Mouse (Mus musculus) bone marrow macrophage, adult 2 months (primary cell): Measurements from ENCODE around the gene Galnt12. TPM values are rescaled to one million over a fixed set of nuclear protein-coding genes. Genes with fewer than 3 reads are reported as not detected.

Experiments
- H3K27ac ChIP-seq: 2 replicates; pipeline ENCODE4 v1.5.1; 2012; ENCODE audit warnings: low read depth, low read length; ENCODE audit not compliant: insufficient read depth
- H3K4me1 ChIP-seq: 2 replicates; pipeline ENCODE4 v1.6.1; 2012; ENCODE audit warnings: low read length; ENCODE audit not compliant: control insufficient read depth, insufficient read depth
- H3K4me3 ChIP-seq: 2 replicates; pipeline ENCODE4 v1.5.1; 2012; ENCODE audit warnings: mild to moderate bottlenecking, low read length, moderate library complexity; ENCODE audit not compliant: insufficient read depth
- CTCF ChIP-seq: IDR thresholded peaks from 2 replicates; pipeline ENCODE4 v1.5.1; 2012; ENCODE audit warnings: low read depth, mild to moderate bottlenecking, low read length, moderate library complexity
- POLR2A ChIP-seq: IDR thresholded peaks from 2 replicates; pipeline ENCODE4 v1.6.1; 2012; ENCODE audit warnings: mild to moderate bottlenecking, low read depth, low read length, borderline replicate concordance
- polyA plus RNA-seq: library from polyadenylated mRNA; stranded (reverse); fragments of >200 nt; gene quantifications from 2 replicates; pipeline ENCODE4 v1.2.4, GENCODE M21; 2012; ENCODE audit not compliant: missing spikeins, insufficient read depth, insufficient read length

Gene Galnt12
- polyA plus RNA-seq, 1 experiment, result 10.0 TPM

- H3K27ac ChIP-seq, result no peak within 1 kb of the TSS
- peak within 1 kb of the TSS; percentile 72 for H3K4me3 ChIP-seq
- TF ChIP-seq CTCF (no peak), POLR2A (no peak)
- 0 out of 2 replicates have a peak, but pooled peaks cover 4% of the 10 kb centered on the region for H3K4me1 ChIP-seq
These were observed 34.8 kb upstream of the Galnt12 start, which contains the start of gene Anks6 for GRCm38 (mm10) chr4:47056791-47057509. Gene Anks6, minus strand, starts transcription at chr4:47057427.

- no peak for TF ChIP-seq CTCF
- TF ChIP-seq POLR2A, result no peak
- Histone ChIP-seq H3K27ac (no peak overlapping the region), H3K4me1 (0 out of 2 replicates have a peak, but pooled peaks cover 4% of the 10 kb centered on the region), H3K4me3 (peak overlapping the region; percentile 72)
These were observed 34.0 kb upstream of the Galnt12 start for GRCm38 (mm10) chr4:47057510-47058325.

GRCm38 (mm10) chr4:47060900-47061299, 30.8 kb upstream of the Galnt12 start:
- Histone ChIP-seq H3K27ac (no peak overlapping the region), H3K4me3 (no peak overlapping the region), H3K4me1 (peaks cover 11% of the 10 kb centered on the region)
- no peak for TF ChIP-seq POLR2A
- no peak for TF ChIP-seq CTCF

- H3K4me1 ChIP-seq, result peaks cover 19% of the 10 kb centered on the region
- TF ChIP-seq CTCF (no peak), POLR2A (no peak)
- no peak overlapping the region for H3K27ac ChIP-seq
- no peak overlapping the region for H3K4me3 ChIP-seq
These were observed 16.7 kb upstream of the Galnt12 start for GRCm38 (mm10) chr4:47075054-47075453.

- peak overlapping the region; percentile 96 for H3K27ac ChIP-seq
- peaks cover 28% of the 10 kb centered on the region for H3K4me1 ChIP-seq
- H3K4me3 ChIP-seq, result peak overlapping the region; percentile 55
- TF ChIP-seq CTCF (no peak), POLR2A (no peak)
These were observed 11.6 kb upstream of the Galnt12 start for GRCm38 (mm10) chr4:47079997-47080646.

GRCm38 (mm10) chr4:47080647-47081010, 11.1 kb upstream of the Galnt12 start:
- Histone ChIP-seq H3K4me3 (peak overlapping the region; percentile 55), H3K27ac (peak overlapping the region; percentile 96), H3K4me1 (peaks cover 24% of the 10 kb centered on the region)
- no peak for TF ChIP-seq POLR2A
- no peak for TF ChIP-seq CTCF

GRCm38 (mm10) chr4:47083824-47084223, 7.9 kb upstream of the Galnt12 start:
- no peak overlapping the region for H3K4me3 ChIP-seq
- no peak overlapping the region for H3K27ac ChIP-seq
- peaks cover 19% of the 10 kb centered on the region for H3K4me1 ChIP-seq
- TF ChIP-seq CTCF (no peak), POLR2A (no peak)

- TF ChIP-seq POLR2A, result no peak
- TF ChIP-seq CTCF, result no peak
- peaks cover 4% of the 10 kb centered on the region; the same call in 1 of the 2 replicates for H3K4me1 ChIP-seq
These were observed 3.0 kb upstream of the Galnt12 start for GRCm38 (mm10) chr4:47088671-47089070.

GRCm38 (mm10) chr4:47092387-47093021, 795 bp downstream of the Galnt12 start:
- Histone ChIP-seq H3K4me1 (peaks cover 17% of the 10 kb centered on the region), H3K27ac (no peak overlapping the region), H3K4me3 (peak overlapping the region; percentile 92)
- TF ChIP-seq POLR2A (no peak), CTCF (no peak)

More at GRCm38 (mm10) chr4:47088671-47089070, 3.0 kb upstream of the Galnt12 start:
- Histone ChIP-seq H3K27ac (no peak overlapping the region), H3K4me3 (no peak overlapping the region)
